Mouse (Mus musculus): ENCODE measurements around the gene Chchd1.
"Not testable (repeated sequence)": the region's sequence is repeated elsewhere in the genome, so short reads cannot be mapped to it uniquely, and the experiment has no call there.

Chchd1 gene

DNA sequence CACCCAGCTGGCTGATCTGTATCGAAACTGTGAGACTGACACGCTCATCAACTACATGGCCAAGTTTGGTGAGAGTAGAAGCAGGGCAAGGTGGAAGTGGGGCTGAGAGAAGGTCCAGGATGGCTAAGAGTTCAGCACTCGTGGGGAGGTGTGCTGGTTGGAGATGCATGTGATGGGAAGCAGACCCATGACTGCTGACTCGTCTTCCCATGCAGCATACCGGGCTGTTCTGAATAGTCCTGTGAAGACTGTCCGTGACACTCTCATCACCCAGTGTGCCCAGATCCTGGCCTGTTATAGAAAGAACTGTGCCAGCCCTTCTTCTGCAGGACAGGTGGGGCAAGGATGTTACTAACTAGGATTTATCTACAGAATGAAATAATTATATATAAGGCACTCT lies 11.0 kb upstream of the Chchd1 start:
- no peak for DNase-seq

DNA sequence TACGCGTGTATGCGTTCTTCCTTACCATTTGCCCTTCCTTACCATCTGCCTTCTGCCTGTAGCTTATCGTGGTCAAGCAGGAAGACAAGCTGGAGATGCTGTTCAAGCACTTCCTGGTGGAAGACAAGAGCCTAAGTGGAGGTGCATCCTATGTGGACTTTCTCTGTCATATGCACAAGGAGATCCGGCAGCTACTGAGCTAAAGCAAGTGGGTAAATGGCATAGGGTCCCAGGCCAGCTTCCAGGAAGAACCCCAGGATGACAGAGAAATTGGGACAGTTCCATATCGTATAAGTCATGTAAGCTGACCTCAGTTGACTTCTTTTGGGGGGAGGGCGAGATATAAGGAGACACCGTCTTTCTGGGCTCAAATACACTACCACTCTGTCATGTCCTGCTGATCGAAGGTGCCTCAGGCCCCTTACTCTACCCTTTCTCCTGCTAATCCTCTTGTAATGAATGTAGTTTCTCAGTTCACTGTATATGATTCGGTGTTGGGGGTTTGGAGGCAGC lies 9.2 kb upstream of the Chchd1 start:
- no peak for DNase-seq

DNA sequence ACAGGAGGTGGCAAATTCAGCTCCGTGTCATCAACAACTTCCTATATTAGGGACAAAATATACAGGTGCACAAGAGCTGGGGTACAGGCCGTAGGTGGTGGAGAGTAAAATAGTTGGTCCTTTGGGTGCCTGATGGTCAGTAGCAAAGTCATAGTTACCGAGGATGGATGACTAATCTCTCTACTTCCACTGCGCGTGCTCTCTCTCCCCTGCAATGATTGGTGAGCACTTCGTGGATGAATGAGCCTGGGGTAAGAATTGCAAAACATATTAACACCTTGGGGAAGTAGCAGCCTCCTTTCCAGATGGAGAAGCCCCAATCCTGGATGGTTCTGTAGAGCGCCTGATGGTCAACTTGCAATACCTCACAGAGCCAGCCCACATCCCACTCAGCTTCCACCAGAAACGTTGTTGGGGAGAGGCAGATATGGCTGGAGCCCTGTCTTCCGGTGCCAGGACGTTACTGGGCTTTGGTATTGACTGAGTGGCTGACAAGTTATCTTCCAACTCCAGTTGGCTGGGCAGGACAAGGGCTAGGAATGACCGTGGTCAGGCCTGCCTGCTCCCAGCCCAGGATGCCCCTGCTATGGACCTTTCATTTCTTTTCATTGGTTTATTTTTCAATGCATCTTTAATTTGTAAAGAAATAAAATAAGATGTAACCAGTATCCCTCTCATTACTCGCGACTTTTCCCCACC lies 8.5 kb upstream of the Chchd1 start:
- peak; percentile 22 for DNase-seq

DNA sequence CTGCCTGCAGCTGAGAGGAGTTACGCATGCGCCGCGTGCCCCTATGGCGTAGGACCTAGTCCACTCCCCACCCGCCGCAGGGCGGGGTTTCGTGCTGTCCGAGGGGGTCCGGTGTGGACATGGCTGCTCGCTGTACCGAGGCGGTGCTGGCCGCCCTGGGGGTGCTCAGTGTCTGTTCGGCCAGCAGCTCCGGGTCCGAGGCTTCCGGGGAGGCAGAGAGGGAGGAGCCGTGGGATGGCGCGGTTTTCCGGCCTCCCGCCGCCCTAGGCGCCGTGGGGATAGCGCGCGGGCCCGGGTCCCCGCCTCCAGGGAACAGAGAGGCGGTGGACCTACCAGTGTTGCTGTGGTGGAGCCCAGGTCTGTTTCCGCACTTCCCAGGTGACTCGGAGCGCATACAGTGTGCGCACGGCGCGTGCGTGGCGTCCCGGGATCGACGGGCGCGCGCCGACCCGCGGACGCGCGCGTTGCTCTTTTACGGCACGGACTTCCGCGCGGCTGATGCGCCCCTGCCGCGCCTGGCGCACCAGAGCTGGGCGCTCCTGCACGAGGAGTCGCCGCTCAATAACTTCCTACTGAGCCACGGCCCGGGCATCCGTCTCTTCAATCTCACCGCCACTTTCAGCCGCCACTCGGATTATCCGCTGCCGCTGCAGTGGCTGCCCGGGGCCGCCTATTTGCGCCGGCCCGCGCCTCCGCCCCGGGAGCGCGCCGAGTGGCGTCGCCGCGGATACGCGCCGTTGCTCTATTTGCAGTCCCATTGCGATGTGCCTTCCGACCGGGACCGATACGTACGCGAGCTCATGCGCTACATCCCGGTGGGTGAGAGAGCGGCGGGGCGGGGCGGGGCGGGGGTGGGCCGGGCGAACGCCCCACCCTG lies 7.7 kb upstream of the Chchd1 start, which contains the start of gene Fut11:
Gene Fut11, plus strand, starts transcription at position 85 of the 877 bp plus-strand sequence.
- peak; percentile 89 for DNase-seq

DNA sequence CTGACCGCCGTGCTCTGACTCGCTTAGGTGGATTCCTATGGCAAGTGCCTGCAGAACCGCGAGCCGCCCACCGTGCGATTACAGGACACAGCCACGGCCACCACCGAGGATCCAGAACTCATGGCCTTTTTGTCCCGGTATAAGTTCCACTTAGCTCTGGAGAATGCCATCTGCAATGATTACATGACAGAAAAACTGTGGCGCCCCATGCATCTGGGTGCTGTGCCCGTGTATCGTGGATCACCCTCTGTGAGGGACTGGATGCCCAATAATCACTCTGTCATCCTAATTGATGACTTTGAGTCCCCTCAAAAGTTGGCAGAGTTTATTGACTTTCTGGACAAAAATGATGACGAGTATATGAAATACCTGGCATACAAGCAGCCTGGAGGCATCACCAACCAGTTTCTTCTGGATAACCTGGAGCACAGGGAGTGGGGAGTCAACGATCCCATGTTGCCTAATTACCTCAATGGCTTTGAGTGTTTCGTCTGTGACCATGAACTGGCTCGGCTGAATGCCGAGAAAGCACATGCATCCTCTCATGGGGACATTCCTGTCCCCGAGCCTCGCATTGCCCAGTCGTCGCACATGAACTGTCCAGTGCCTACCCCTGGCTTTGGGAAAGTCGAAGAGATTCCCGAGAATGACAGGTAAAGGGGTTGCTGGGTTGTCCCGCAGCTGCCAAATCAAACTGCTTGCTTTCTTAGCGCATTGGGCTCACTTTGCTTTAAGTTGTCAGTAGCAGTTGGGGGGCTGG lies 6.9 kb upstream of the Chchd1 start:
- DNase-seq: no peak

DNA sequence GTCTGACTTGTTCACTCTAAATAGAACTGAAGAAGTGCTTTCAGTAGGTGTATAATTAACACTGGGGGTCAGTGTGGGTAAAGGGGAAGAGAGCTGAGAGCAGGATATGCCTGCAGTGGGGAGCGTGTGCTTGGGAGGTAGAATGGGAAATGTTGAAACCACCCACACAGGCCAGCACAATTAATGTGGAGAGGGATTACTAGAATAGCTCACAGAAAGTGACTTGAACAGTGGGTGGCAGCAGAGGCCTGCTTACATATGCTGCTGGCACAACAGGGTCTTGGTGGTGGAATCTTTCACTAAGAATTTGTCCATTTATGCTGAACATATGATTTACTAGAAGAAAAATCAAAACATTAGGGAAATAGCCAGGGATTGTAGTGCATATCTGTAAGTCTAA lies 5.8 kb upstream of the Chchd1 start:
- peak; percentile 50 for DNase-seq

DNA sequence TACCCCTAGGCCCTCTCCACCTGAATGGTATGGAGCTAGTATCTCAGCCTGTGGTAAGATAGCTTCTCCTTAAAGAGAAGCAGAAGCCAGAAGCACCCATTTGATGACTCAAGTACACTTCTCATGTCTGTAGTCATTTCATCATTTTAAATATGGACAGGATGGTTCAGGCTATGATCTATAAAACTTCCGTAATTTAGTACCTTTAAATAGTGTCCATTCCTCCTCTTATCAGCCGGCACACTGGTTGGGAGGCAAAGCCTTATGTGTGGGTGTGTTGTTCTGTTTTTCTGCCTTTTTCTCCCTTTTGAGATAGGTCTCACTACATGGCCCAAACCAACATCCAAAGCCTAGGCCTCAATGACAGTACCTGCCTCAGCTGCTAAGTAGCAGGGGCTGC lies 4.3 kb upstream of the Chchd1 start:
- no peak for DNase-seq

DNA sequence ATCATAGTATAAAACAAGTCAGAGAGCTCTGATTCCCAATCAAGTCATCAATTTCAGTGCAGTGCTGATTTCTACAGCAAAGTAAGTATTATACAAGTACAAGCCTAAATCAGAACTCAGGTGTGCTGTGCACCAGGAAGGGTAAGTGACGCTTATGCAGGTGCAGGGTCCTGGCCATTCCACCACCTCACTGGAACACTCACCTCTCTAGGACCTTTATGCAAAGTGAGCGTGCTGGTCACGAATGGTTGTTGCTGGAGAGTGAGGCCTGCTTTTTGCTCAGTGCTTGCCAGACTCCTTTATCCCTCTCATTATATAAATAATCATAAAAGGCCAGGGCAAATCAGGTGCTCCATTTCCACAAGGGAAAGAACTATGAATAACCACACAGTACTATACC lies 2.4 kb upstream of the Chchd1 start:
- DNase-seq: no peak

DNA sequence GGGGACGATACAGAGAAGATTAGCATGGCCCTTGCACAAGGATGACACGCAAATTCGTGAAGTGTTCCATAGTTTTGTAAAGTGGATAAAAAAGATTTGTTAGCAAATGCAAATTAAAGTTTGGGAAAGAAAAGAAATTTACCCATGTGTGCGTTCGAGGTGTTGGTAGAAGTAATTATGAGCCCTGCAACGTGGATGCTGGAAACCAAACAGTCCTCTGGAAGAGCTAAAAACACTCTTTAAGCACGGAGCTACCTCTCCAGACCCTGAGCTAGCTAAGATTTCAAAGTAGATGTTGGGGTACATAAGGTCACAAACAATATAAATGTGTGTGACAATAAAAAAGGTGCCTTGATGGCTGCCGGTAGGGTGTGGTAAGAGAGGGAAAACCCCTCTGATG lies 1.3 kb upstream of the Chchd1 start:
- DNase-seq: no peak

DNA sequence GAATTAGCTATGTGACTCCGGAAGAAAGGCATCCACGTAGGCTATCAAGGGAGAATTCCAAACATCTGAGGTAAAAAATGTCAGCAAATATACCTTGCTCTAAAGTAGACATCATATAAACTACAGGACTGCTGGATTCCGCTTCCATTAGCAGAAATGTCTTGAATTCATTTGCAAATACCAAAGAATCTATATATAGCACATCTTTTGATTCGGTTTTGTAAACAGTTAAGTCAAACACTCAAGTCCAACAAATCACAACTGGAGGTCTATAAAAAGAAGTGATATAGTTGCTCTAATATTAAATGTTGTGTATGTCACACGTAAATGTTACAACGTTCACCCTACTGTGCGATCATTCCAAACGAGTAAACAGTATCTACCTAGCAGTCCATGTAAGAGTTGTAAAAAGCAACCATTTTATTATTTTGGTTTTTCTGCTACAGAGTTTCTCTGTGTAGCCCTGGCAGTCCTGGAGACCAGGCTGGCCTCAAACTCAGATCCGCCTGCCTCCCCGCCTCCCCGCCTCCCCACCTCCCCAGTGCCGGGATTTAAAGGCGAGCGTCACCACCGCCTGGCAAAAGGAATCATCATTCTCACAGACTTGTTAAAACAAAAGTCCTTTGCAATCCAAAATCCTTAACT lies 588 bp upstream of the Chchd1 start:
- no peak for DNase-seq

DNA sequence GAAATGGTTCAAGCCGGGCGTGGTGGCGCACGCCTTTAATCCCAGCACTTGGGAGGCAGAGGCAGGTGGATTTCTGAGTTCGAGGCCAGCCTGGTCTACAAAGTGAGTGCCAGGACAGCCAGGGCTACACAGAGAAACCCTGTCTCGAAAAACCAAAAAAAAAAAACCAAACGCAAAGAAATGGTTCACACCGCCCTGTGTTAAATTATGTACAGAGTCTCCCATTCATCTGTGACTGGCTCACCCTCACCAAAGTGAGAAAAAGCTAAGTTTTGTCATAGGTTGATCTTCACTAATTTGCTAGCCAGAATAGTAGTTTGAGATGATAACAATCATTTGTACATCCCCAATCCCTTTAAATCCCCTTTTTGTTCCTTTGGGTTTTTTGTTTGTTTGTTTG lies 655 bp downstream of the Chchd1 start:
- not testable (repeated sequence) for DNase-seq

DNA sequence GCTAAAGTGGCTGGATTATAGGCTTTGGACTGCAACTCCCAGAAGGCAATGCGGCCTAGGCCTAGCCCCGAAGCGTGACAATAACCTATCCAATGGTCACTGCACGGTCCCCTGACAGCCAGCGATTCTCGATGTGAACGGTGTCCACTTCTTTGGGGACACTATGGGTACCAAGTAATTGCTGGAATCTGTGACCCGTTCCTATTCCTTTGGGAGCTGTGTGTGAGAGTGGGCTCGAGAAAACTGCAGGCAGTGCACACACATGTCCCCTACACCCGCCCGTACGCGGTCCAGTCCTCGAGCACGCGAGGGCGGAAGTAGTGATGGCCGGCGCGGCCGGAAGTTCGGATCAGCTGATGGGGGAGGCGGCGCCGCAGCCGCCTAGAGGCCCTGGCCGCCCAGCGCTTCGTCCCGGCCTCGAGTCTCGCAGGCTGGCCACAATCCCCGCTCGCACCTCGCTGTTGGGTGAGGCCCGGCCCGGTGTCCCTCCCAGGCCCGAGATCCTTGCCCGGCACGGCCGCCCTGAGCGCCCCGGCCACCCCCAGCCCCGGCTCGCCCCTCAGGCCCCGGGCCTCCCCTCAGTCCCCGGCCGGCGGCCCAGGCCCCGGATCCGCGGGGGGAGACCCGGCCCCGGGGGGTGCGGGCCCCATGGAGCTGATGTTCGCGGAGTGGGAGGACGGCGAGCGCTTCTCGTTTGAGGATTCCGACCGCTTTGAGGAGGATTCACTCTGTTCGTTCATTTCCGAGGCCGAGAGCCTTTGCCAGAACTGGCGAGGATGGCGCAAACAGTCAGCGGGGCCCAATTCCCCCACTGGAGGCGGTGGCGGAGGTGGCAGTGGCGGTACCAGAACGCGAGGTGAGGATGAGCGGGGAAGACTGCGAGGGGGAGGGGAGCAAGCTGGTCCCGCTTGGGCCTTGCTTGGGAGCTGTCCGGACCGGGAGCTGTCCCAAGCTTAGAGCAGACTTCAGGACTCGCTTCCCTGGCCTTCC lies 4.7 kb downstream of the Chchd1 start, which contains the start of gene Zswim8:
Gene Zswim8, plus strand, starts transcription at position 352 of the 990 bp plus-strand sequence.
- DNase-seq: peak; percentile 87

DNA sequence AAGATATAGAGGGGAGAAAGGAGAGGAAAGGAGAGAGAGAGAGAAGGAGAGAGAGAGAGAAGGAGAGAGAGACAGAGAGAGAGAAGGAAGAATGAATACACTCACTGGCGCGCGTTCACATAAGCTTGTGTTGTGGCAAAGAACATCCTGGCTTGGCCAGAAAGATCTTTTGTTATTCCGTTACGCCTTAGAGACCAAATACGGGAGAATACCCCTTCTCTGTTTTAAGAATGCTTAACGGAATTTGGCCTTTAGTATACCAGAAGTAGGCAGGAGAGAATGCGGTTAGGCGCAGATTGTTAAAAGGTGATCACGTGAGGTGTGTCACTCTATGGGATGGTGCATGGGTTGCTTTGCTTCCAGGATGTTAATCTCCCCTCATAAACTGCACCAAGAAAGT lies 5.4 kb downstream of the Chchd1 start:
- no peak for DNase-seq

DNA sequence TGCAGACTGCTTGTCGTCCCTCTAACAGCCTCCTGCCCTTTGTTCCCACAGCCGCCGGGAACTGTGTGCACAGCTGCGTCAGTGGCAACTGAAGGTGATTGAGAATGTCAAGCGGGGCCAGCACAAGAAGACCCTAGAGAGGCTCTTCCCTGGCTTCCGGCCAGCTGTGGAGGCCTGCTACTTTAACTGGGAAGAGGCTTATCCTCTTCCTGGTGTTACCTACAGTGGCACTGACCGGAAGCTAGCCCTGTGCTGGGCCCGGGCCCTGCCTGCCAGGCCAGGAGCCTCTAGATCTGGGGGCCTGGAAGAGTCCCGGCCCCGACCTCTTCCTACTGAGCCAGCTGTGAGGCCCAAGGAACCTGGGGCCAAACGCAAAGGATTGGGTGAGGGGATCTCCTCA lies 11.0 kb downstream of the Chchd1 start:
- no peak for DNase-seq

DNA sequence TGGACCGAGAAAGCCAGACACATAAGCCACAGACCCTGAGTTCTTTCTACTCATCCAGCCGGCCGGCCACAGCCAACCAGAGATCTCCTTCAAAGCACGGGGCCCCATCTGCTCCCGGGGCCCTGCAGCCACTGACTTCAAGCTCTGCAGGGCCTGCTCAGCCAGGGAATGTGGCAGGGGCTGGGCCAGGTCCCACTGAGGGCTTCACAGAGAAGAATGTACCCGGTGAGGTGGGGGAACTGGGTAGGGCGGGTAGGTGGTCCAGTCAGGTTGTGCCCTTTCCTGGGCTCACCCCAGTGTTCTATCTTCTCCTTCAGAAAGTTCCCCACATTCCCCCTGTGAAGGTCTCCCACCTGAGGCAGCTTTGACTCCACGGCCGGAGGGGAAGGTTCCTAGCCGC lies 15.6 kb downstream of the Chchd1 start:
- no peak for DNase-seq

DNA sequence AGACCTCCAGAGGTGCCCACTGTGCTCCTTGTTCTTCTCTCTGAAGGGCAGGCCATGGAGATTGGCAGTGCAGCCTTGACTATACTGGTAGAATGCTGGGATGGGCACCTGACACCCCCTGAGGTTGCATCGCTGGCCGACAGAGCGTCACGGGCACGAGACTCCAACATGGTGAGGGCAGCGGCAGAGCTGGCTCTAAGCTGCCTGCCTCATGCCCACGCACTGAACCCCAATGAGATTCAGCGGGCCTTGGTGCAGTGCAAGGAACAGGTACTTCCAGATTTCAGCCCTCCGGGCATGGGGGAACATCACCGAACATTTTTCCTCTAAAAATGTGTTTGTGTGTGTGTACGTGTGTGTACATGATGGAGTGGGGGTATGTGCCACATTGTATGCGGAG lies 17.0 kb downstream of the Chchd1 start:
- DNase-seq: no peak

DNA sequence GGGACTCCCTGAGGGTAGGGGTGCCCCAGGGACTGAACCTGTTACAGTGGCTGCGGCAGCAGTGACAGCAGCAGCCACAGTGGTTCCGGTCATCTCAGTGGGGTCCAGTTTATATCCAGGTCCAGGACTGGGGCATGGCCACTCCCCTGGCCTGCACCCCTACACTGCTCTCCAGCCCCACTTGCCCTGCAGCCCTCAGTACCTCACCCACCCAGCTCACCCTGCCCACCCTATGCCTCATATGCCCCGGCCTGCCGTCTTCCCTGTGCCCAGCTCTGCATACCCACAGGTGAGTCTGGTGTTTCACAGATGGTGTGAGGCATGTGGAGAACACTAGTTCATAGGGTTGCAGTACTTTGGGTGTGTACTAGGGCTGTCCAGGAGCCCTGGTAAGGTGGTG lies 18.6 kb downstream of the Chchd1 start:
- DNase-seq: no peak

DNA sequence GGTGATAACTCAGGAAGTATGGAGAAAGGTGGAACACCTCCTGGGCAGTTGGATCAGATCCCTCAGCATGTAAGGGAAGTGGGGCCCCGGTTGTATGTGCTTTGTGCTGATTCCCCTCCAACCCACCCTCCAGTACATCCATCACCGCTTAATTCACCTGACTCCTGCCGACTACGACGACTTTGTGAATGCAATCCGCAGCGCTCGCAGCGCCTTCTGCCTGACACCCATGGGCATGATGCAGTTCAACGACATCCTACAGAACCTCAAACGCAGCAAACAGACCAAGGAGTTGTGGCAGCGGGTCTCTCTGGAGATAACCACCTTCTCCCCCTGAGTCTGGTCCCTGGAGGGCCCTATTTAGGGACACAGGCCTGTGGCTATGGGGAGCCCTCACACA lies 20.2 kb downstream of the Chchd1 start:
- DNase-seq: no peak

DNA sequence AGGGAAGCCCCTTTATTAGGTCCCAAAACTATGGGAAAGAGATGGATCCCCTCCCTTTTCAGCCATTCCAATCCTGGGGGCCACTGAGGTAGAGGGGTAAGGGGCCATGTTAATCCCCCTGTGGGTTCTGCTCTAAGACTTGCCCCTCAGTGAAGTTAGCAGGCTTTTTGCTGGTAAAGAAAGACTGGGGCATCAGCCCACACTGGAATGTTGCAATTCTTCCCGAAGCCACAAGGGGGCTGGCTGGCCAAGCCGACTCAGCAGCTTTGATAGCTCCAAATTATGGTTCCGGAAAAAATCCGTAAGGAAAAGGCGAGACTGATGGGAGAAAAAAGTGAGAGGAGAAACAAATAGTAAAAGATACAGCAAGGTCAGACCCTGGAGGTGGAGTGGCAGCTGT lies 21.2 kb downstream of the Chchd1 start:
- DNase-seq: peak; percentile 60

DNA sequence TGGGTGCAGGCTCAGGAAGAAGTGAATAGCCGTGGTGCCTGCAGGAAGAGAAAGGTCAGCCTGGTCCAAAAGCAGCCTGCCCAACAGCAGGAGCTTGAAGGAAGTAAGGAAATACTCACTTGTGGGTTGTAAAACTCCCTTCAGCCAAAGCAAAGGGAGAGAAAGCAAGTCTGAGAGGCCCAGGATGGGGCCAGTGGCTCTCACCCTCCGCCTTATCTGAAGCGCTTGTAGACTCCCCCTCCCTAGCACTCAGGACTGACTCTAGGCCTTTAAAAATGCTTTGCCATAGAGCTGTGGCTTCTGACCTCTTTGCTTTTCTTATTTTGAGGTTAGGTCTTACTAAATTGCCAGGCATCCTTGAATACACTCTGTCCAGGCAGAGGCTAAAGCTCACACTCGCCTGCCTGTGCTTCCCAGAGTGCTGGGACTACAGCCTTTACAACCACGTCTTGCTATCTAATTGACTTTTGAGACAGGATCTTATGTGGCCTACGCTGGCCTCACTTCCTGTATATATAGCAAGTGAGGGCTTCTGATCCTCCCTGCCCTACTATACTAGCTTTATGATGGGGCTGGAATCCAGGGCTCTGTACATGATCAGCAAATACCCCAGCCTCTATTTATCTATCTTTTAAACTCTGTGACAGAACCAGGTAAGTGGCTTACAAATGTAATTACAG lies 23.0 kb downstream of the Chchd1 start:
- peak; percentile 61 for DNase-seq

DNA sequence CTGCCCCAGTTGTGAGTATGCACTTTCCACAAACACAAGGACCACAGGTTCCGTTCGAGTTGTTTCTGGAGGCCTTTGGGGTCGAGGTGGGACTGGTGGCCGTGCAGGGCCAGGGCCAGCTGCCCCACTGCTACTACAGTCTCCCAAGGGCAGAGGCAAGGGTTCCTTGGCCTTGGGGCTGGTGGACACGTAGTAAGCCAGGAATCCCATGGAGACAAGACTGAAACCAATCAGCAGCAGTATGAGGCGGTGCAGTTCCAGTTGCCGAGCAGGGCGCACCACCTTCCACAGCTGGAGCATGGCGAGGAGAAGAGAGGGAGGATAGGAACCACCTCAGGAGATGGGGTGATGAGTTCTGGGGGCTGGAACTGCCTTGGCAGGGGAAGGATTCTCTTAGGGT lies 27.1 kb downstream of the Chchd1 start:
- DNase-seq: no peak

All from liver (tissue).